Mouse (Mus musculus): ENCODE measurements around the gene Lnpk.

Gene Lnpk

GRCm38 (mm10) chr2:74488443-74488842 lies 90.8 kb downstream of the Lnpk start:
- DNase-seq, result no peak

DNA sequence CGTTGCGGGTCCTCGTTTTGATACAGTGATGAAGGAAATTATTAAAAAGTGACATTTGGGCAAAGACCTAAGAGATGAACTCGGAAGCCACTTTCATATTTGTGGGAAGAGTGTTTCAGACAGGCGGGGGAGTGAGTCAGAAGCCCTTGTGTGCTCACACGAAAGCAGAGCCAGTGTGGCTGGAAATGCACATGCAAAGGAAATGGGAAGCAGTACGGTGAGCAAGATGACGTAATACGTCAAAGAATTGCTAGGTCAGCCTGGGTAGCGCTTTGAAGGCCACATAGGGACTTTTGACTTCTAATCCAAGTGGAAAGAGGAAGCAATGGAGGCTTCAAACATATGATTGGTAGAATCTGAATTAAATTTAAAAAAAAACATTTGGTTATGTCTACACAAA lies 96.6 kb downstream of the Lnpk start:
- no peak for DNase-seq

- no peak for DNase-seq
Measured at GRCm38 (mm10) chr2:74482086-74482485, 97.1 kb downstream of the Lnpk start.

All from kidney, adult 8-10 months (tissue).